Mouse (Mus musculus): ENCODE measurements around the gene 4930402H24Rik.

The 4930402H24Rik gene

GRCm38 (mm10) chr2:130805146-130805545 is 101.1 kb downstream of the 4930402H24Rik start:
- DNase-seq, result no peak

DNA sequence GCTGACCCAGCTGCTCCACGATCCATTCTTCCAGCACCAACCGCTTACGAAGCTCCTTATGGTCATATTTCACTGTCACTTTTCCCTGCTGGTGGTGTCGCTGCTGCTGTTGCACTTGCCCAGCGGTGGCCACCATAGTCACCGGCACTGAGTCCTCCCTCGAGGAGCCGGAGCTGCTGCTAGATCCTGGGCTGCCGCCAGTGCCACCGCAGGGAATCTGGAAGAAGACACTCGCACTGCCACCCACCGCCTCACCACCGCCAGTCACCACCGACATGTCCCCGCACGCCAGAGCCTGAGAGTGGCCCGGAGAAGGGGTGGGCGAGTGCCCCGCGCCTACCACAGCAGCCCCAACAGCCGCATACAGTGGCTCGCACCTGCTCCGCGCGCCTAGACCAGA is 102.5 kb downstream of the 4930402H24Rik start:
- no peak for DNase-seq

DNA sequence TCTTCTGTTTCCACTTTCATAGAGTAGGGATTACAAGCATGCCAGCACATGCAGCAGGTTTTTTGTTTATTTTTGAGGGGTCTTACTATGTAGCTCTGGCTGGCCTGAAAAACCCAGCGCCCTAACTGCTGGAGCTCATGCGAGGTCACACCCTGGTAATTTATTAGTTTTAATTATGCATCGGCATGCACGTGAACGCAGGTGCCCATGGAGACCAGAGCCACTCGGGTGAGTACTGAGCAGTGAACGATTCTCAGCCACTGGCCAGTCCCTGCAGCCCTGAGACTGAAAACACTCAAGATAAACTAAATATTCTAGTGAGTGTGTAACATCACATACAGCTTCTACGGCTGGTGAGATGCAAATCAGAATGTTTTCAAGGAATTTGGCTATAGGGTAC is 110.5 kb downstream of the 4930402H24Rik start:
- peak; percentile 43 to 79 for DNase-seq

DNA sequence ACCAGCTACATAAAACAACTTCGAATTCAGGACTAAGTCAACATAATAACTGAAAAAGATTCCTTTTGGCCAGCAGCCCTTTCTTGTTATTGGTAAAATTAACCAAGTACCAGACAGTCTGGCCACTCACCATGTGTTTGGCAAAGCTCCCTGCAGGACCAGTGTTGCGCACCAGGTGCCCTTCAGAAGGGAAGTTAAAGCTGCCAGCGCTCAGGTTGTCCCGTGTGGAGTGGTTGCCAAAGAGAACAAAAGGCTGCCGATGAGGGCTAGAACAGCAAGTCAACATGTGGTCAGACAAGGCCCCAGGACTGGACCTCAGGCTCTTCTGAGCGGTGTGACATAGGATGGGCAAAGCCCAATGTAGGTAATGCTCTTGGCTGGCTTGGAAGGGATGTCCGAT is 114.5 kb downstream of the 4930402H24Rik start:
- DNase-seq, result peak; percentile 41 to 69

GRCm38 (mm10) chr2:130789642-130790041 is 116.6 kb downstream of the 4930402H24Rik start:
- DNase-seq, result no peak

- DNase-seq, result no peak
Measured at GRCm38 (mm10) chr2:130789039-130789438, 117.2 kb downstream of the 4930402H24Rik start.

DNA sequence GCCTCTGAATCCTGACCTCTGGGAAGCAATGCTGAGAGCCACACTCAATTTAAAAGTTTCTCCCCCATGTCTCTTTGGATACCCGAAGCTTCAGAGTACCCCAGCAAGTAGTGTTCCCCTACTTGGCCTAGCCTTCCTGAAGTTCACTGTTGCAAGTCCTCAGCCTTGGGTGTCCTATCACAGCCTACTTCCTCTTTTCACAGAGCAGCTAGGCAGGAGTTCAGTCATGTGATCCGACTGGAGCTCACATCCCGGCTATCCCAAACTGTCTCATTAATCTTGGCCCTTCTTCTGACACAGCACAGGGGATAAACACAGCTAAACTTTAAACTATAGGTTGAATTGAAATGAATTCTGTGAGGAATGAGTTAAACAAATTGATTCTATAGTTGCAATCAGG is 121.3 kb downstream of the 4930402H24Rik start:
- no peak for DNase-seq

GRCm38 (mm10) chr2:130780615-130781303 is 125.4 kb downstream of the 4930402H24Rik start:
- DNase-seq, result no peak

DNA sequence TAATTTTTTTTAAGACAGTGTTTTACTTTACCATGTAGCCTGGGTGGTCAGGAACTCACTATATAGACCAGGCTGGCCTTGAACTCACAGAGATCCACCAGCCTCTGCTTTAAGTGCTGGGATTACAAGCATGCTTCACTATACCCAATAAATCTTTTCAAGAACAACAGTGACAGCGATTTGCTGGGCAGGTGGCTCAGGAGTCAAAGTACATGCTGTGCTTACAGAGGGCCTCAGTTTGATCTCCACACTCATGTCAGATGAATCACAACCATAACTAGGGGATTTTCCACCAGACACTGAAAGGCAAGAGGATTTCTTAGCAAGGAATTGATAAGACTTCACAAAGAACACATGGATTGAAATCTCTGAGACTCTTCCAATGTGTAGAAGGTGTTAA is 126.3 kb downstream of the 4930402H24Rik start:
- no peak for DNase-seq

GRCm38 (mm10) chr2:130776610-130777009 is 129.6 kb downstream of the 4930402H24Rik start:
- no peak for DNase-seq

GRCm38 (mm10) chr2:130767483-130767882 is 138.7 kb downstream of the 4930402H24Rik start:
- DNase-seq, result no peak

DNA sequence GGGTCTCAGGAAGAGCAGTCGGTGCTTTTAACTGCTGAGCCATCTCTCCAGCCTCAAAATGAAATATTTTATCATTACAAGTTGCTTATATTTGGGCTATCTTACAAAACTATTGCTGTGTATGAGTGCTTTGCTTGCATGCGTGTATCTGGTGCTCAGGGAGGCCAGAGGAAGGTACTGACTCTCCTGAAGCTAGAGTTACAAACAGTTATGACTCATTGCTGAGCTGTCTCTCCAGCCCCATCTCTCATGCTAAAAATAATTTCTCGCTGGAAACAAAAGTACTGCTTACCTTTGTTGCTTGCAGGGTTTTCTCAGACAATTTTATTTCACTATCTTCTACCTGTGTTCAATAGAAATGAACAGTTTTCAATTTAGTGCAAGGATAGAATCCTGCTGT is 140.8 kb downstream of the 4930402H24Rik start:
- no peak for DNase-seq

DNA sequence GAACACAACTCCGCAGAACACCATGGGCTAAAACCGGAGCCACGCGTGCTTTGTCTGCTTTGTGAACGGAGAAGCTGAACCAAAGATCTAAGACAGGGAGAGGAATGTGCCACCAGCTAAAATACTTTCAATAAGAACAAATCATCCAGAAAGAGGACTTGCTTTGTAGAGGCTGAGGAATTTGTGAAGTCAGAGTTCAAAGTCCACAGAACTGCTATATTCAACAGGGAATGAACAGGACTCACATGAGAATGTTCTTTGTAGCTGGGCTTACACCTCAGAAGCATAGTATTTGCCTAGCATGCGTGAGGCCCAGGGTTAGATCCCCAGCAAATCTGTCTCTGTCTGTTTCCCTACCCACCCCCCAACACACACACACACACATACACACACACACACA is 145.3 kb downstream of the 4930402H24Rik start:
- DNase-seq, result peak in 1 of 2 experiments; percentile 10

DNA sequence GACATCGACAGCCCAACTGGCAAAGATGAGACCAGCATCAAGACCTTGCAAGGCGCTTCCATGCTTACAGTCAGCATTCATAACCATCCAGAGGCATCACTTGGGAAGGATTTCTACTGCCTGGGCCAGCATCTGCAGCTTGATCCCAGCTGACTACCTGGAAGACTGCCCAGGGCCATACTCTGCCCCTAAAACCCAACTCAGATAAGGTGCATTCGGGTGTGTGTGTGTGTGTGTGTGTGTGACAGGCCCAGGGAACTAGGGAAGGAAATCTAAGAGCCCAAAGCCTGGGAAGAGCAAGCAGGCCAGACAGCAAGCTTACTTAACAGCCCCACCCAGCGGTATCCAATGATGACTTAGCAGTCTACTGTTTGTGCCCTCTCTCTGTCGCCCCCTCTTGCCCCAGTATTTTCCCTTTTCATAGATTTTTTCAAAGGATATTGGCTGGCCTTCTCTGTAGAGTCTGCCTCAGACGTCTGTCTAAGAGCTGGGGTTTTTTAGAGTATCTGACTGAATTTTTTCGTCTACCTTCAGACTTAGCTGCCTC is 151.1 kb downstream of the 4930402H24Rik start:
- no peak for DNase-seq

DNA sequence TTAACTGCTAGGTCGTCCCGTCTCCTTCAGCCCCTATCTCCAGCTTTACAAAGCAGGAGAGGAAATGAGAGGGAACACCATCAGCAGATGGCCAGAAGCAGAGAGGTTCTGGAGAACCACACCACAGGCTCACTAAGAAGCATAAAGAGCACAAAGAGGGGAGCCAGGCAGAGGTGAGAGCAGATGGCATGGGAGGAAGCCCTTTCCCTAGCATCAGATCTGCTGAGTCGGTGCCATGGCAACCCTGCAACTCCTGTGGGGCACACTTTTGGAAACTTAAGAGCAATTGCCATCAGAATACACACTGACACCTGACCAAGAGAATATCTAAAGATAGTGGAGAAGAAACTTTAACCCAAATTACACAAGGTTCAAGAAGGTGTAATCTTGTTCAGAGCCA is 151.6 kb downstream of the 4930402H24Rik start:
- no peak for DNase-seq

GRCm38 (mm10) chr2:130750449-130750848 is 155.8 kb downstream of the 4930402H24Rik start:
- DNase-seq, result no peak

DNA sequence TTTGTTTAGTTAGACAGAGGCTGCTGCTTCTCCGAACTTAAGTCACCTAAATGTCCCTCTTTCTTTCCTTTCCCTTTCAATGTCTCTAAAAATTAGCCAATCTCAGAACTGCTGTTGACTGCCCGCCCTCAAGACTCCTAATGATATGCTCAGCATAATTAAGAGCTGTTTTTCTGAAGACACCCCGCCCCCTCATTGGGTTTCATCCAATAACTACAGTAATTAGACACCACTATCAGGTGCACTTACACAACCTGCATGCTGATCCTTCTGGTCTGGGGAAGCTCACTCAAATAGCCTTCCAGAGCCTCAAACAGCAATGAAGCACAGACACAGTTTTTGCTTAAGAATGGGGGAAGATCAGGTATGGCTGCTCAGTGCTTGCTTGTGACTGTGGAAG is 156.5 kb downstream of the 4930402H24Rik start:
- peak in 1 of 2 experiments; percentile 11 for DNase-seq

GRCm38 (mm10) chr2:130743576-130743975 is 162.6 kb downstream of the 4930402H24Rik start:
- no peak for DNase-seq

DNA sequence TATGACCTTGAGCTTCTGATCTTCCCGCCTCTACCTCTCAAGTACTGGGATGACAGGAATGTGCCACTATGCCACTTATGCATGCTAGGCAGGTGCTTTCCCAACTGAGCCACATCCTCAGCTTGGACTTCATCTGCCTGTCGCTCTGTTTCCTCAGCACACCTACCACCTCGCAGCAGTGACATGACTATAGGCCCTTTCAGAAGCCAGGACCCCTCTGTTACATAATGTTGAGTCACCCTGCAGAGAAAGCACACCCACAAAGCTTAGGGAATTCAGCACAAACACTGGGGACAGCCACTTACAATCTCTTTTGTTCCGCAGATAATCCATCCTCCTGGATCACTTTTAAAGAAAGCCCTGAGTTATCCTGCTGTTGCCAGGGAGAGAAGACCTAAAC is 166.1 kb downstream of the 4930402H24Rik start:
- no peak for DNase-seq

- no peak for DNase-seq
Measured at GRCm38 (mm10) chr2:130738019-130738418, 168.2 kb downstream of the 4930402H24Rik start.

DNA sequence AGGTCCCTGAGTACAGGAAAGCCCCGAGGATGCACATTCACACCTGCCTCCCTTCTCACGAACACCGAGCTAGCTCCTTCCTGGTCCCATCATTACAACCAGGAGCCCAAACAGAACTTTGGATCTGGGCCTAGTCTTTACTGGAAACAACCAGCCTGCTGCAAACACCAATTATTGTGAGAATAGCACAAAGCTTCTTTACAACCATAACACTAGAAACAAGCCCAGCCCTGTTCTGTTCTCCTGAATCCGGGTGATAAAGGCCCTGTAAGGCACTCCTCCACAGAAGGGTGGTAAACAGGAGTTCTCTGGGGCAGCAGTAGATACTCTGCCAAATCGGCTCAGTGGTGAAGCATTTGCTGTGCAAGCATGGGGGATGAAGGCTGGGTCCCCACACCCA is 170.9 kb downstream of the 4930402H24Rik start:
- no peak for DNase-seq

GRCm38 (mm10) chr2:130733444-130733843 is 172.8 kb downstream of the 4930402H24Rik start:
- no peak for DNase-seq

DNA sequence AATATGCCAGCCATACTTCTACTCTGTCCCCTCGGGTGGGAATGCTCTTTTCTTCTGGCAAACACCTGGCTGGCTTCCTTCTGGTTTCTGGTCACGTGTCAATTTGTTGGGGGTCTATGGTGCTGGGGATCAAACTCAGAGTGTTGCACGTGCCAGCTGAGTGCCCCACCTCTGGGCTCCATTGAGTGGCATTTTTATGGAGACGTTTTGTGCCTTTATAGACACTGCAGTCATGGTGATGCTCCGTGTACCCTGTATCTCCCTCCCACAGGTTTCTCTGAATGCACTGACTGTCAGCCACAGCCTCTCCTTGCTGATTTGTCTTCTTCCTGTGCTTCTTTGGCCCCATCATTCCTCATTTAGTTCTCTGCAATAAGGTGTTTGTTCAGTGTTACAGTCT is 174.4 kb downstream of the 4930402H24Rik start:
- DNase-seq, result no peak

DNA sequence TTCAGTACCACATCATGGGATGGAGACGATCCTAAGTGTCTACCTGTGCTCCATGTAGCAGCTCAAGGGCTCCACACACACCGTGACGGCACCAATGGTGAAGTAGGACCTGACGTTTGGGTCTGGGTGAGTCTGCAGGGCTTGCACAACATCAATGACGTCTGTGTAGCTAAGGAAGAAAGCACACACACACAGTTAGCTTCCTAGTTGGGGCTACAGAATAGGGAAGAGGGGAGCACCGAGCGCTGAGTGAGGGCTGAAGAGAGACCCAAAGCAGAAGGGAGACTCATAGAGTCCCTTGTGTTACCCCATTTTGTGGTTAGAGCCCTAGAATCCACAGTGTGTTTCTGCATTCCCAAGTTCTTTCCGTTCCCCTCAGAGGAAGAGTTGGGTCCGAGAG is 175.5 kb downstream of the 4930402H24Rik start:
- DNase-seq, result no peak

Measured in kidney, postnatal 25 days (tissue).